Mouse (Mus musculus) limb, embryonic 13.5 days (tissue): Measurements from ENCODE around the gene Zfp106. TPM values are rescaled to one million over a fixed set of nuclear protein-coding genes. Genes with fewer than 3 reads are reported as not detected.
"Not testable (repeated sequence)": the region's sequence is repeated elsewhere in the genome, so short reads cannot be mapped to it uniquely, and the experiment has no call there.

Experiments used
- ATAC-seq: fragments of 200-750 bp; cut with Nextera tagmentation; 2 replicates; pipeline ENCODE4 v1.8.0; 2017; ENCODE audit warnings: low read depth, moderate number of reproducible peaks, moderate TSS enrichment; ENCODE audit not compliant: low FRiP score
- H3K27ac ChIP-seq: fragments of 300-500 bp; sonication (generic); 2 replicates; pipeline ENCODE4 v1.5.1; 2015; ENCODE audit warnings: inconsistent platforms, mild to moderate bottlenecking, moderate library complexity
- H3K27me3 ChIP-seq: fragments of 300-500 bp; sonication (generic); 2 replicates; pipeline ENCODE4 v1.6.1; 2015; ENCODE audit warnings: mild to moderate bottlenecking, inconsistent platforms
- H3K36me3 ChIP-seq: fragments of 300-500 bp; sonication (generic); 2 replicates; pipeline ENCODE4 v1.6.1; 2015; ENCODE audit warnings: inconsistent platforms, mild to moderate bottlenecking, moderate library complexity
- H3K4me1 ChIP-seq: fragments of 300-500 bp; sonication (generic); 2 replicates; pipeline ENCODE4 v1.6.1; 2015; ENCODE audit warnings: inconsistent platforms
- H3K4me2 ChIP-seq: fragments of 300-500 bp; sonication (generic); replicated peaks from 2 replicates; pipeline ENCODE4 v1.6.1; 2015; ENCODE audit warnings: inconsistent platforms, mild to moderate bottlenecking, moderate library complexity
- H3K4me3 ChIP-seq: fragments of 300-500 bp; sonication (generic); 2 replicates; pipeline ENCODE4 v1.5.1; 2015; ENCODE audit warnings: moderate library complexity, mild to moderate bottlenecking, inconsistent platforms
- H3K9ac ChIP-seq: fragments of 300-500 bp; sonication (generic); 2 replicates; pipeline ENCODE4 v1.6.1; 2015; ENCODE audit warnings: mild to moderate bottlenecking, inconsistent platforms
- H3K9me3 ChIP-seq: fragments of 300-500 bp; sonication (generic); 2 replicates; pipeline ENCODE4 v1.6.1; 2016; ENCODE audit warnings: inconsistent platforms
- WGBS: fragments of 180-500 bp; shearing (Covaris S2); methylation state at CpG from one replicate; pipeline ENCODE4 v1.1.7; 2015; 5-methylcytosine and 5-hydroxymethylcytosine counted together
- polyA plus RNA-seq: library from polyadenylated mRNA; unstranded; fragments of >200 nt; fragmentation: Nextera tagmentation; extraction: Ambion mirVana; gene quantifications from 2 replicates; pipeline ENCODE4 v1.2.1, GENCODE M21; 2015

The Zfp106 gene
- polyA plus RNA-seq, 1 experiment from 2014 or later = 54.9 TPM

DNA sequence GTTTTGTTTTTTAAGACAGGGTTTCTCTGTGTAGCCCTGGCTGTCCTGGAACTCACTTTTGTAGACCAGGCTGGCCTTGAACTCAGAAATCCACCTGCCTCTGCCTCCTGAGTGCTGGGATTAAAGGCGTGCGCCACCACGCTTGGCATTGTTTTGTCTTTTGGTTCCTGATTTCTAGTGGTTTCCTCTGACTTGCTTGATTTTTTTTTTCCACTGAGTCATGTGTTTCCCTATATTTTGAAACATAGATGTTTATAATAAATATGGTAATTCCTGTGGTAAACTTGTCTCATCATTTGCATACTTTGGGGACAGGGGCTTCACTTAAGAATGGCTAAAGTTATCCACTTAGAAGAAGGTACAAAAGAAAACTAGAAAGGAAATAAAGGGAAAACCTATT lies 8.5 kb upstream of the Zfp106 start:
- ATAC-seq = not testable (repeated sequence)

GRCm38 (mm10) chr2:120571081-120571480 lies 7.4 kb upstream of the Zfp106 start:
- Histone ChIP-seq H3K36me3 (peaks cover 16% of the 10 kb centered on the region), H3K9ac (no peak overlapping the region), H3K27me3 (no peaks in the 10 kb centered on the region), H3K4me1 (peaks cover 30% of the 10 kb centered on the region), H3K27ac (no peak overlapping the region), H3K4me3 (no peak overlapping the region), H3K9me3 (no peaks in the 10 kb centered on the region), H3K4me2 (no peak overlapping the region)
- 96% methylated on average over 3 of the region's 3 CpGs for WGBS
- ATAC-seq = no peak

More for the DNA sequence above, 8.5 kb upstream of the Zfp106 start:
- Histone ChIP-seq H3K4me1 (peaks cover 38% of the 10 kb centered on the region), H3K36me3 (peaks cover 16% of the 10 kb centered on the region)
- not testable (repeated sequence) for H3K9me3 ChIP-seq, H3K4me3 ChIP-seq, H3K4me2 ChIP-seq, H3K27me3 ChIP-seq, H3K27ac ChIP-seq, H3K9ac ChIP-seq
- 97% methylated on average over 3 of the region's 3 CpGs for WGBS

DNA sequence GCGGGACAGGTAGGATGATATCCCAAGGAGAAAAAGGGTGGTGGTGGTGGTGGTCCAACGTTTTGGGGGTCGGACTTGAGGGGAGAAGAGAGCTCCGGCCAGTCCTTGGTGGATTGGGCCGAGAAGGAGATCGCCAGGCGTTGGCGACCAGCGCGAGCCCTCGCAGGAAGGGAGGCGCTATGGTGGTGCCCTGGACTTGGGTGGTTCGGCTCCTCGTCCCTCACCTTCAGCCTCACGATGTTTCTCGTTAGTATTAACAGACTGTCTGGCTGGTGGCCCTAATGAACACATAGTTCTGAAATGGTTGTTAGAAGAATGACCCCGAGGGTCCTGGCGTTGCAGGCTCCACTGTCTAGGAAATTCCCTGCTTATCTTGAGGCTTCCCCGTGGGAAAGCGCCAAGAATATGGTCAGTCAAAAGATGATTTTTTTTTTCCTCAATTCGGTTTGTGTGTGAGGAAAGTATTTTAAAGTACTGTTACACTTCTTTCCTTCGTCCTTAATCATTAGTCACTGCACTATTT lies 4.2 kb upstream of the Zfp106 start:
- WGBS = under 1% methylated on average over 22 of the region's 22 CpGs
- H3K4me2 ChIP-seq = peak overlapping the region; percentile 75
- peaks cover 11% of the 10 kb centered on the region for H3K36me3 ChIP-seq
- H3K9ac ChIP-seq = peak overlapping the region; percentile 86
- H3K4me1 ChIP-seq = peaks cover 12% of the 10 kb centered on the region
- H3K9me3 ChIP-seq = no peaks in the 10 kb centered on the region
- H3K27me3 ChIP-seq = no peaks in the 10 kb centered on the region
- H3K4me3 ChIP-seq = peak overlapping the region; percentile 75
- peak; percentile 73 for ATAC-seq
- peak overlapping the region; percentile 69 for H3K27ac ChIP-seq

- H3K27ac ChIP-seq = peak within 1 kb of the TSS; percentile 69
- WGBS = 1% methylated on average over 42 of the region's 42 CpGs
- ATAC-seq = peak; percentile 93
- peaks cover 18% of the 10 kb centered on the region for H3K4me1 ChIP-seq
- H3K4me3 ChIP-seq = peak within 1 kb of the TSS; percentile 75
- H3K9me3 ChIP-seq = no peaks in the 10 kb centered on the region
- H3K27me3 ChIP-seq = no peaks in the 10 kb centered on the region
- H3K9ac ChIP-seq = peak within 1 kb of the TSS; percentile 86
- H3K4me2 ChIP-seq = peak within 1 kb of the TSS; percentile 75
- H3K36me3 ChIP-seq = peaks cover 11% of the 10 kb centered on the region
These were observed 3.5 kb upstream of the Zfp106 start, which contains the start of gene Snap23 for GRCm38 (mm10) chr2:120566886-120567797. Gene Snap23 (plus strand): TSS chr2:120567671.

DNA sequence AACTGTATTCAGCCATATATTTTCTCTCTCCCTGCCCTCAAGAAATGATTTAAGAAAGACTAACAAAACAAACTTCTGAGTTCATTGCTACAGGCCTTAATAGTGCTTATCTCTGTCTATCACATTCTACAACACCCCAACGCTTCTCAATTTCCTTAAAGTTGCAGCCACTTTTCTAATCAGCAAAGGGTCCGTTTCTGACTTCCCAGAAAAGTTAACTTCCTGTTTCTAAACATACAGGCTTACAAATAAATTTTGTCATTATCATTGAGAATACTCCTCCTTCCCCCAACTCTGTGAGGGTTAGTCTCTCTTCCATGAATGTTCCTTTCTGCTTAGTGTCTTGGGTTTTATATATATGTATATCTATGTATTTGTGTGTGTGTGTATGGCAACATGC lies 1.7 kb upstream of the Zfp106 start:
- ATAC-seq = no peak
- no peak overlapping the region for H3K27ac ChIP-seq
- no peak overlapping the region for H3K4me2 ChIP-seq
- 84% methylated on average over 2 of the region's 2 CpGs for WGBS
- peaks cover 24% of the 10 kb centered on the region for H3K4me1 ChIP-seq
- no peaks in the 10 kb centered on the region for H3K9me3 ChIP-seq
- no peaks in the 10 kb centered on the region for H3K27me3 ChIP-seq
- H3K36me3 ChIP-seq = peaks cover 8% of the 10 kb centered on the region; the same call in 1 of the 2 replicates
- H3K4me3 ChIP-seq = no peak overlapping the region
- no peak overlapping the region for H3K9ac ChIP-seq

- H3K4me3 ChIP-seq, H3K27me3 ChIP-seq, H3K9me3 ChIP-seq, ATAC-seq, H3K4me2 ChIP-seq, H3K9ac ChIP-seq, H3K27ac ChIP-seq: not testable (repeated sequence)
- H3K36me3 ChIP-seq = peaks cover 10% of the 10 kb centered on the region; the same call in 1 of the 2 replicates
- peaks cover 24% of the 10 kb centered on the region for H3K4me1 ChIP-seq
- 92% methylated on average over 4 of the region's 4 CpGs for WGBS
These were observed 1.0 kb upstream of the Zfp106 start for GRCm38 (mm10) chr2:120564548-120565188.

GRCm38 (mm10) chr2:120562859-120563234 lies 796 bp downstream of the Zfp106 start:
- no peaks in the 10 kb centered on the region for H3K9me3 ChIP-seq
- WGBS = 21% methylated on average over 9 of the region's 9 CpGs
- peaks cover 13% of the 10 kb centered on the region for H3K4me1 ChIP-seq
- H3K4me2 ChIP-seq = peak overlapping the region; percentile 76
- H3K36me3 ChIP-seq = peaks cover 10% of the 10 kb centered on the region; the same call in 1 of the 2 replicates
- no peaks in the 10 kb centered on the region for H3K27me3 ChIP-seq
- H3K4me3 ChIP-seq = peak overlapping the region; percentile 94
- no peak for ATAC-seq
- peak overlapping the region; percentile 88 for H3K9ac ChIP-seq
- 0 out of 2 replicates have a peak overlapping the region, but pooled peaks have one; percentile 58 for H3K27ac ChIP-seq

DNA sequence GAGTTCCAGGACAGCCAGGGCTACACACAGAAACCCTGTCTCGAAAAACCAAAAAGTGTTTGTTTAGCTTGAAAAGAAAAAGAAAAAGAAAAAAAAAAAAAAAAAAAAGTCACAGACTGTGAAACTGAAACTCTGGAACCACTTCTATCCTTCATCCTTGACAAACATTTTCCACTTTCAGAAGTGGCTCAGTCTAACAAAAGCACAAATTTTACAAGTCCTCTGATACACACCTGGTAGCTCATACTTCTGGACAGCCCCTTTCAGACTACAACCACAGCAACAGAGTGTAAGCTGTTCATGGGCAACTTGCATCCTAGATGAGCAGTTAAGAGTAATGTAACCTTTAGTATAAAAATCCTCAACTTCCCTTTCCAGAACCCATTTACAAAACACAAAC lies 2.1 kb downstream of the Zfp106 start:
- Histone ChIP-seq H3K4me3 (no peak overlapping the region), H3K9me3 (no peaks in the 10 kb centered on the region), H3K27me3 (no peaks in the 10 kb centered on the region), H3K4me1 (peaks cover 13% of the 10 kb centered on the region), H3K4me2 (no peak overlapping the region; the same call in 1 of the 2 replicates), H3K9ac (no peak overlapping the region), H3K36me3 (peaks cover 10% of the 10 kb centered on the region; the same call in 1 of the 2 replicates), H3K27ac (no peak overlapping the region)
- 100% methylated on average over 1 of the region's 1 CpGs for WGBS
- ATAC-seq = no peak

DNA sequence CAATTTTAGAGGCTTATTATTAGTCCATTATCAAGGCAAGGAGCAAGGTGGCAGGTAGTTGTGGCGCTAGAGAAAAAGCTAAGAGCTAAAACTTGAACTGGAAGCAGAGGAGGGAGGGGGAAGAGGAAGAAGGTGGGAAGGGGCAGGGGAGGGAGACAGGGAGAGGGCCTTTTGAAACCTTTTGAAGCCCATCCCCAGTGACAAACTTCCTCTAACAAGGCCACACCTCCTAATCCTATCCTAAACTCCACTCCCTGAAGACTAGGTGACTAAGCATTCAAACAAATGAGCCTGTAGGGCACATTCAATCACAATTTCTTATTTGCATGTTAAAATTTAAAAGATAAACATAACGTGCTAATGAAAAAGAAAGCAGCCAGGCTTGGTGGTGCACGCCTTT lies 4.8 kb downstream of the Zfp106 start:
- Histone ChIP-seq H3K4me3 (no peak overlapping the region), H3K9ac (no peak overlapping the region), H3K9me3 (no peaks in the 10 kb centered on the region), H3K36me3 (peaks cover 24% of the 10 kb centered on the region), H3K27ac (no peak overlapping the region), H3K4me1 (peaks cover 13% of the 10 kb centered on the region), H3K4me2 (no peak overlapping the region), H3K27me3 (no peaks in the 10 kb centered on the region)
- WGBS = 87% methylated on average over 3 of the region's 3 CpGs
- ATAC-seq = no peak

DNA sequence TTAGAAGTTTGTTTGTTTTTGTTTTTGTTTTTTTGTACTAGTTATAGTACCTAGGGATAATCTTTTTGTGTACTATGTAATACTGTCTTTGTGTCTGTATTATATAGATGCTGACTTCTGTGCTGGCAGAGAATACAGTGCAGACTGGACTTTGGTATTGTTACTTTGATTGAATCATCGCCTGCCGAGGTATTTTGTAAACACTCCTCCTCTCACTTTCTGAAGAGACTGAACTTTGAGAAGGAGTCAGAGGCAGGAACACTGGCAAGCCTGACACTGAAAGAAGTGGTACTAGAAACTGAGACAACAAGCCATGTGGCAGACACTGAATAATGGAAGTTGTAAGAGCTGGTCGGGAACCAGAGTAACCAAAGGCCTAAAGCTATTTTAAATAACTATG lies 6.8 kb downstream of the Zfp106 start:
- Histone ChIP-seq H3K9me3 (no peaks in the 10 kb centered on the region), H3K36me3 (peaks cover 40% of the 10 kb centered on the region), H3K4me1 (peaks cover 3% of the 10 kb centered on the region; the same call in 1 of the 2 replicates), H3K4me2 (no peak overlapping the region), H3K27me3 (no peaks in the 10 kb centered on the region), H3K4me3 (no peak overlapping the region), H3K9ac (no peak overlapping the region), H3K27ac (no peak overlapping the region)
- 88% methylated on average over 3 of the region's 3 CpGs for WGBS
- ATAC-seq = no peak

- Histone ChIP-seq H3K9ac (no peak overlapping the region), H3K4me3 (no peak overlapping the region), H3K27me3 (no peaks in the 10 kb centered on the region), H3K36me3 (peaks cover 43% of the 10 kb centered on the region), H3K9me3 (no peaks in the 10 kb centered on the region), H3K27ac (no peak overlapping the region), H3K4me1 (peaks cover 7% of the 10 kb centered on the region; the same call in 1 of the 2 replicates), H3K4me2 (no peak overlapping the region)
- WGBS = 94% methylated on average over 2 of the region's 2 CpGs
- no peak for ATAC-seq
These were observed 18.9 kb downstream of the Zfp106 start for GRCm38 (mm10) chr2:120544732-120545131.

DNA sequence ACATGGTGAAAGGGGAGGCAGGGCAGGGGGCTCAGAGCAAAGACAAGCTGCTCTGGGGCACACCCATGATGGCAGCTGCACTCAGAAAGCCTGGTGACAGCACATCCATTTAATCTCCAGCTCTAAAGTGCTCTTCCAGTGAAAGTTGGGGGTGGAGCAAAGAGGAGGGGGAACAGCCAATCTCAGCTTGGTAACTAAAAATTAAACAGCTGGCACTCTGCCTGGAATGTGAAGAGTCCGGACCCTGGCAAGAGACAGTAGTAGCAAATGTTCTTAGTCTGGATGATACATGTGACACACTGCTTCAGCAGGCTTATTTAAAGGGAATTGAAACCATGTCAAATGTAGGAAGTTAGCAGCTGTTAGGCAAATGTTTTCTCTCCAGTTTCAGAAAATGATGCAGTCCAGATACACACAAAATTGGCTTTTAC lies 23.9 kb downstream of the Zfp106 start:
- WGBS = 16% methylated on average over 1 of the region's 1 CpGs
- Histone ChIP-seq H3K9ac (no peak overlapping the region), H3K9me3 (no peaks in the 10 kb centered on the region), H3K36me3 (peaks cover 28% of the 10 kb centered on the region), H3K27me3 (no peaks in the 10 kb centered on the region), H3K4me1 (peaks cover 11% of the 10 kb centered on the region; the same call in 1 of the 2 replicates), H3K4me2 (no peak overlapping the region), H3K27ac (0 out of 2 replicates have a peak overlapping the region, but pooled peaks have one; percentile 15), H3K4me3 (no peak overlapping the region)
- peak; percentile 89 for ATAC-seq
